Mouse (Mus musculus): ENCODE measurements around the gene Svbp. TPM values are rescaled to one million over a fixed set of nuclear protein-coding genes. Genes with fewer than 3 reads are reported as not detected.

The Svbp gene
- polyA plus RNA-seq, 1 experiment from 2014 or later = 172 TPM

DNA sequence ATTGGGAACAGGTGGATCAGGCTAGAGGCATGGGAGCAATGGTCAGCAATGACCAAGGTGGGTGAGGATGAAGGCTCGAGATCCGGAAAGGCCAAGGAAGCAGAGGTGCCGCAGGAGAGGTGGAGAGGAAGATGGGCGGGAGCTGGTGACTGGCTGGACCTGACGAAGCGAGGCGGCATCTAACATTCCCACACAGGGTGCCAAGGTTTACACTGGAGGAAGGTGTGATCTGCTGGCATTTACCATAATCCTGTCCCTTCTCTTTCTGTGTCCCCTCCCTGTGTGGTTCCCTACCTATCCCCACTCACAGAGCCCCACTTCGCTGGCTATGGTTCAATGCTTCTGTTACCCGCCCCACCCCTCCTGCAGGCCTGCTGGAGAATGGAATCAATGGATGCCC is 50.9 kb downstream of the Svbp start:
- Histone ChIP-seq H3K36me3 (ENCODE audit: control insufficient read depth, insufficient read depth, low read length) (peaks cover 8% of the 10 kb centered on the region), H3K27ac (ENCODE audit: low read depth, low read length) (no peak overlapping the region), H3K4me1 (ENCODE audit: control insufficient read depth, insufficient read depth, low read length) (peaks cover 4% of the 10 kb centered on the region; the same call in 1 of the 2 replicates), H3K4me2 (ENCODE audit: low read depth) (no peak overlapping the region), H3K9ac (ENCODE audit: low read length) (no peak overlapping the region), H3K9me3 (ENCODE audit: control insufficient read depth, low read length) (no peaks in the 10 kb centered on the region), H3K4me3 (ENCODE audit: low read depth, low read length) (no peak overlapping the region), H3K27me3 (ENCODE audit: control insufficient read depth, insufficient read depth, low read length) (no peaks in the 10 kb centered on the region)
- 84% methylated on average over 9 of the region's 9 CpGs for WGBS
- ATAC-seq (ENCODE audit: insufficient read depth, low FRiP score, low TSS enrichment) (no peak), DNase-seq (ENCODE audit: low spot score) (no peak)

GRCm38 (mm10) chr4:119246688-119247225 is 51.7 kb downstream of the Svbp start:
- Histone ChIP-seq H3K27ac (ENCODE audit: low read depth, low read length) (no peak overlapping the region), H3K27me3 (ENCODE audit: control insufficient read depth, insufficient read depth, low read length) (no peaks in the 10 kb centered on the region), H3K9ac (ENCODE audit: low read length) (no peak overlapping the region), H3K9me3 (ENCODE audit: control insufficient read depth, low read length) (no peaks in the 10 kb centered on the region), H3K4me2 (ENCODE audit: low read depth) (no peak overlapping the region), H3K4me3 (ENCODE audit: low read depth, low read length) (no peak overlapping the region), H3K36me3 (ENCODE audit: control insufficient read depth, insufficient read depth, low read length) (peaks cover 8% of the 10 kb centered on the region), H3K4me1 (ENCODE audit: control insufficient read depth, insufficient read depth, low read length) (peaks cover 4% of the 10 kb centered on the region; the same call in 1 of the 2 replicates)
- ATAC-seq (ENCODE audit: insufficient read depth, low FRiP score, low TSS enrichment) (no peak), DNase-seq (ENCODE audit: low spot score) (no peak)
- 85% methylated on average over 14 of the region's 14 CpGs for WGBS

- no peaks in the 10 kb centered on the region for H3K27me3 ChIP-seq (ENCODE audit: control insufficient read depth, insufficient read depth, low read length)
- WGBS = 37% methylated on average over 13 of the region's 13 CpGs
- no peak overlapping the region for H3K4me2 ChIP-seq (ENCODE audit: low read depth)
- H3K36me3 ChIP-seq (ENCODE audit: control insufficient read depth, insufficient read depth, low read length) = peaks cover 2% of the 10 kb centered on the region; the same call in 1 of the 2 replicates
- no peak overlapping the region for H3K4me3 ChIP-seq (ENCODE audit: low read depth, low read length)
- DNase-seq (ENCODE audit: low spot score) (peak; percentile 78), ATAC-seq (ENCODE audit: insufficient read depth, low FRiP score, low TSS enrichment) (peak; percentile 68)
- H3K9me3 ChIP-seq (ENCODE audit: control insufficient read depth, low read length) = no peaks in the 10 kb centered on the region
- no peak overlapping the region for H3K27ac ChIP-seq (ENCODE audit: low read depth, low read length)
- no peak overlapping the region for H3K9ac ChIP-seq (ENCODE audit: low read length)
- peaks cover 4% of the 10 kb centered on the region; the same call in 1 of the 2 replicates for H3K4me1 ChIP-seq (ENCODE audit: control insufficient read depth, insufficient read depth, low read length)
Observed at GRCm38 (mm10) chr4:119247462-119248235, 52.5 kb downstream of the Svbp start.

- Histone ChIP-seq H3K27me3 (ENCODE audit: control insufficient read depth, insufficient read depth, low read length) (no peaks in the 10 kb centered on the region), H3K4me1 (ENCODE audit: control insufficient read depth, insufficient read depth, low read length) (peaks cover 4% of the 10 kb centered on the region; the same call in 1 of the 2 replicates), H3K27ac (ENCODE audit: low read depth, low read length) (no peak overlapping the region), H3K36me3 (ENCODE audit: control insufficient read depth, insufficient read depth, low read length) (peaks cover 2% of the 10 kb centered on the region; the same call in 1 of the 2 replicates), H3K4me2 (ENCODE audit: low read depth) (no peak overlapping the region), H3K9me3 (ENCODE audit: control insufficient read depth, low read length) (no peaks in the 10 kb centered on the region), H3K4me3 (ENCODE audit: low read depth, low read length) (no peak overlapping the region), H3K9ac (ENCODE audit: low read length) (no peak overlapping the region)
- DNase-seq (ENCODE audit: low spot score) (no peak), ATAC-seq (ENCODE audit: insufficient read depth, low FRiP score, low TSS enrichment) (no peak)
- WGBS = 93% methylated on average over 11 of the region's 11 CpGs
Observed at GRCm38 (mm10) chr4:119248407-119248965, 53.4 kb downstream of the Svbp start.

Other genes with a start within 250 kb of the Svbp start
- gene Lao1, start 233.7 kb upstream of the Svbp start, polyA plus RNA-seq (2014; fragmentation: Nextera tagmentation; extraction: Ambion mirVana) = not detected in 2 replicates
- 151 and 162 TPM in 2 replicates for gene Slc2a1, start 86.6 kb upstream of the Svbp start, polyA plus RNA-seq (2014; fragmentation: Nextera tagmentation; extraction: Ambion mirVana)
- gene Zfp691, start 21.1 kb upstream of the Svbp start, polyA plus RNA-seq (2014; fragmentation: Nextera tagmentation; extraction: Ambion mirVana) = 9.7 and 11.4 TPM in 2 replicates
- 6.4 and 8.2 TPM in 2 replicates for gene Ermap, start 5.3 kb upstream of the Svbp start, polyA plus RNA-seq (2014; fragmentation: Nextera tagmentation; extraction: Ambion mirVana)
- not detected in 2 replicates for gene Tmem269, start 22.9 kb downstream of the Svbp start, polyA plus RNA-seq (2014; fragmentation: Nextera tagmentation; extraction: Ambion mirVana)
- gene AU022252, start 37.4 kb downstream of the Svbp start, polyA plus RNA-seq (2014; fragmentation: Nextera tagmentation; extraction: Ambion mirVana) = 40.5 and 44.1 TPM in 2 replicates
- gene P3h1, start 37.6 kb downstream of the Svbp start, polyA plus RNA-seq (2014; fragmentation: Nextera tagmentation; extraction: Ambion mirVana) = 20.5 and 21.3 TPM in 2 replicates
- 0.19 TPM in 1 of 2 replicates, not detected in the other for gene Cldn19, start 60.1 kb downstream of the Svbp start, polyA plus RNA-seq (2014; fragmentation: Nextera tagmentation; extraction: Ambion mirVana)
- 1,250 and 1,284 TPM in 2 replicates for gene Ybx1, start 99.3 kb downstream of the Svbp start, polyA plus RNA-seq (2014; fragmentation: Nextera tagmentation; extraction: Ambion mirVana)
- 106 and 111 TPM in 2 replicates for gene Ppih, start 125.2 kb downstream of the Svbp start, polyA plus RNA-seq (2014; fragmentation: Nextera tagmentation; extraction: Ambion mirVana)
- 10.6 and 13.3 TPM in 2 replicates for gene Ccdc30, start 220.2 kb downstream of the Svbp start, polyA plus RNA-seq (2014; fragmentation: Nextera tagmentation; extraction: Ambion mirVana)
- gene Ppcs, start 227.1 kb downstream of the Svbp start, polyA plus RNA-seq (2014; fragmentation: Nextera tagmentation; extraction: Ambion mirVana) = 25.0 and 25.5 TPM in 2 replicates
- gene Zmynd12, start 227.5 kb downstream of the Svbp start, polyA plus RNA-seq (2014; fragmentation: Nextera tagmentation; extraction: Ambion mirVana) = not detected in 2 replicates